Mouse (Mus musculus) forebrain, embryonic 13.5 days (tissue): ENCODE data around the gene Hmgn5. TPM values are rescaled to one million over a fixed set of nuclear protein-coding genes. Genes with fewer than 3 reads are reported as not detected.

Source experiments
- ATAC-seq: fragments of 200-750 bp; cut with Nextera tagmentation; 2 replicates; pipeline ENCODE4 v1.8.0; 2017
- H3K27ac ChIP-seq: fragments of 300-500 bp; sonication (generic); 2 replicates; pipeline ENCODE4 v1.5.1; 2015; ENCODE audit warnings: inconsistent platforms, mild to moderate bottlenecking, moderate library complexity
- H3K27me3 ChIP-seq: fragments of 300-500 bp; sonication (generic); 2 replicates; pipeline ENCODE4 v1.6.1; 2015; ENCODE audit warnings: mild to moderate bottlenecking, inconsistent platforms
- H3K36me3 ChIP-seq: fragments of 300-500 bp; sonication (generic); 2 replicates; pipeline ENCODE4 v1.6.1; 2015; ENCODE audit warnings: mild to moderate bottlenecking, inconsistent platforms; ENCODE audit not compliant: poor library complexity, severe bottlenecking
- H3K4me1 ChIP-seq: fragments of 300-500 bp; sonication (generic); 2 replicates; pipeline ENCODE4 v1.6.1; 2015; ENCODE audit warnings: inconsistent platforms
- H3K4me2 ChIP-seq: fragments of 300-500 bp; sonication (generic); 2 replicates; pipeline ENCODE4 v1.6.1; 2015; ENCODE audit warnings: inconsistent platforms, mild to moderate bottlenecking, moderate library complexity
- H3K4me3 ChIP-seq: fragments of 300-500 bp; sonication (generic); 2 replicates; pipeline ENCODE4 v1.5.1; 2015; ENCODE audit warnings: mild to moderate bottlenecking, inconsistent platforms
- H3K9ac ChIP-seq: fragments of 300-500 bp; sonication (generic); 2 replicates; pipeline ENCODE4 v1.6.1; 2015; ENCODE audit warnings: mild to moderate bottlenecking, inconsistent platforms
- H3K9me3 ChIP-seq: fragments of 300-500 bp; sonication (generic); replicated peaks from 2 replicates; pipeline ENCODE4 v1.6.1; 2016; ENCODE audit warnings: inconsistent platforms
- WGBS: fragments of 180-500 bp; shearing (Covaris S2); methylation state at CpG from one replicate; pipeline ENCODE4 v1.1.7; 2015; 5-methylcytosine and 5-hydroxymethylcytosine counted together
- polyA plus RNA-seq: library from polyadenylated mRNA; unstranded; fragments of >200 nt; fragmentation: Nextera tagmentation; extraction: Ambion mirVana; gene quantifications from 2 replicates; pipeline ENCODE4 v1.2.1, GENCODE M21; 2015

The Hmgn5 gene
- 35.5 and 43.0 TPM in 2 replicates for polyA plus RNA-seq

- Histone ChIP-seq H3K27me3 (no peaks in the 10 kb centered on the region), H3K4me2 (peak within 1 kb of the TSS; percentile 61), H3K9me3 (no peaks in the 10 kb centered on the region), H3K4me3 (peak within 1 kb of the TSS; percentile 47), H3K4me1 (no peaks in the 10 kb centered on the region), H3K27ac (peak within 1 kb of the TSS; percentile 70), H3K36me3 (no peaks in the 10 kb centered on the region), H3K9ac (peak within 1 kb of the TSS; percentile 48)
- 12% methylated on average over 25 of the region's 25 CpGs for WGBS
- ATAC-seq, result peak; percentile 99
Measured at GRCm38 (mm10) chrX:109013283-109013682, at the start of gene Hmgn5. Gene Hmgn5, minus strand, starts transcription at chrX:109013404.

- ATAC-seq, result no peak
- no peak overlapping the region for H3K9ac ChIP-seq
- no peak overlapping the region for H3K4me3 ChIP-seq
- no peak overlapping the region for H3K4me2 ChIP-seq
- no peaks in the 10 kb centered on the region for H3K9me3 ChIP-seq
- no peaks in the 10 kb centered on the region for H3K36me3 ChIP-seq
- 85% methylated on average over 1 of the region's 1 CpGs for WGBS
- H3K4me1 ChIP-seq, result no peaks in the 10 kb centered on the region
- no peaks in the 10 kb centered on the region for H3K27me3 ChIP-seq
- no peak overlapping the region for H3K27ac ChIP-seq
Measured at GRCm38 (mm10) chrX:109047773-109048172, 34.6 kb upstream of the Hmgn5 start.

GRCm38 (mm10) chrX:109026224-109026623 lies 13.0 kb upstream of the Hmgn5 start:
- no peak overlapping the region for H3K27ac ChIP-seq
- H3K4me2 ChIP-seq, result no peak overlapping the region
- H3K9me3 ChIP-seq, result no peaks in the 10 kb centered on the region
- 62% methylated on average over 1 of the region's 1 CpGs for WGBS
- no peak overlapping the region for H3K4me3 ChIP-seq
- no peak overlapping the region for H3K9ac ChIP-seq
- H3K27me3 ChIP-seq, result no peaks in the 10 kb centered on the region
- ATAC-seq, result no peak
- H3K4me1 ChIP-seq, result no peaks in the 10 kb centered on the region
- H3K36me3 ChIP-seq, result no peaks in the 10 kb centered on the region

- 61% methylated on average over 2 of the region's 2 CpGs for WGBS
- H3K27me3 ChIP-seq, result no peaks in the 10 kb centered on the region
- ATAC-seq, result no peak
Measured at GRCm38 (mm10) chrX:109020858-109021257, 7.7 kb upstream of the Hmgn5 start.

GRCm38 (mm10) chrX:109014166-109014565 lies 962 bp upstream of the Hmgn5 start:
- WGBS, result 24% methylated on average over 4 of the region's 4 CpGs
- no peak overlapping the region for H3K4me3 ChIP-seq

More at GRCm38 (mm10) chrX:109020858-109021257, 7.7 kb upstream of the Hmgn5 start:
- Histone ChIP-seq H3K4me2 (no peak overlapping the region), H3K9ac (no peak overlapping the region), H3K9me3 (no peaks in the 10 kb centered on the region), H3K36me3 (no peaks in the 10 kb centered on the region), H3K4me1 (no peaks in the 10 kb centered on the region), H3K27ac (no peak overlapping the region), H3K4me3 (no peak overlapping the region)

GRCm38 (mm10) chrX:109013686-109014085 lies 482 bp upstream of the Hmgn5 start:
- Histone ChIP-seq H3K4me3 (peak overlapping the region; percentile 47), H3K4me1 (no peaks in the 10 kb centered on the region), H3K9me3 (no peaks in the 10 kb centered on the region), H3K27me3 (no peaks in the 10 kb centered on the region), H3K4me2 (peak overlapping the region; percentile 61), H3K36me3 (no peaks in the 10 kb centered on the region), H3K9ac (0 out of 2 replicates have a peak overlapping the region, but pooled peaks have one; percentile 40), H3K27ac (no peak overlapping the region)
- 9% methylated on average over 17 of the region's 17 CpGs for WGBS
- ATAC-seq, result peak; percentile 68

More at GRCm38 (mm10) chrX:109014166-109014565, 962 bp upstream of the Hmgn5 start:
- ATAC-seq, result no peak
- H3K4me1 ChIP-seq, result no peaks in the 10 kb centered on the region
- no peaks in the 10 kb centered on the region for H3K9me3 ChIP-seq
- H3K27me3 ChIP-seq, result no peaks in the 10 kb centered on the region
- H3K36me3 ChIP-seq, result no peaks in the 10 kb centered on the region
- H3K4me2 ChIP-seq, result peak overlapping the region; percentile 61
- H3K27ac ChIP-seq, result no peak overlapping the region
- no peak overlapping the region for H3K9ac ChIP-seq

- H3K9ac ChIP-seq, result peak overlapping the region; percentile 48
- no peaks in the 10 kb centered on the region for H3K9me3 ChIP-seq
- WGBS, result 18% methylated on average over 23 of the region's 23 CpGs
- no peaks in the 10 kb centered on the region for H3K4me1 ChIP-seq
- peak overlapping the region; percentile 61 for H3K4me2 ChIP-seq
- H3K27ac ChIP-seq, result peak overlapping the region; percentile 70
- H3K4me3 ChIP-seq, result peak overlapping the region; percentile 47
- no peaks in the 10 kb centered on the region for H3K36me3 ChIP-seq
- no peaks in the 10 kb centered on the region for H3K27me3 ChIP-seq
- ATAC-seq, result peak; percentile 84
Measured at GRCm38 (mm10) chrX:109012371-109013031, 703 bp downstream of the Hmgn5 start.

GRCm38 (mm10) chrX:109011611-109012185 lies 1.5 kb downstream of the Hmgn5 start:
- H3K36me3 ChIP-seq, result 0 out of 2 replicates have a peak, but pooled peaks cover under 1% of the 10 kb centered on the region
- peak overlapping the region; percentile 61 for H3K4me2 ChIP-seq
- H3K27me3 ChIP-seq, result no peaks in the 10 kb centered on the region
- H3K27ac ChIP-seq, result no peak overlapping the region
- peak overlapping the region; percentile 48 for H3K9ac ChIP-seq
- 26% methylated on average over 13 of the region's 13 CpGs for WGBS
- H3K4me3 ChIP-seq, result peak overlapping the region; percentile 47
- H3K9me3 ChIP-seq, result no peaks in the 10 kb centered on the region
- ATAC-seq, result no peak
- no peaks in the 10 kb centered on the region for H3K4me1 ChIP-seq

GRCm38 (mm10) chrX:109001277-109001676 lies 11.9 kb downstream of the Hmgn5 start:
- Histone ChIP-seq H3K36me3 (0 out of 2 replicates have a peak, but pooled peaks cover 5% of the 10 kb centered on the region), H3K27ac (no peak overlapping the region), H3K9ac (no peak overlapping the region), H3K4me3 (no peak overlapping the region), H3K9me3 (no peaks in the 10 kb centered on the region), H3K4me1 (no peaks in the 10 kb centered on the region), H3K27me3 (no peaks in the 10 kb centered on the region), H3K4me2 (no peak overlapping the region)
- 65% methylated on average over 4 of the region's 4 CpGs for WGBS
- ATAC-seq, result no peak

Other genes starting within 250 kb of the Hmgn5 start
- 4.0 and 5.2 TPM in 2 replicates for gene Brwd3, start 179.0 kb downstream of the Hmgn5 start, polyA plus RNA-seq
- 251 and 265 TPM in 2 replicates for gene Sh3bgrl, start 82.0 kb upstream of the Hmgn5 start, polyA plus RNA-seq
- 0.05 and 0.16 TPM in 2 replicates for gene Gm6377, start 183.4 kb upstream of the Hmgn5 start, polyA plus RNA-seq